Mouse (Mus musculus) C2C12 (cell line): ENCODE data around the gene Flad1. TPM values are rescaled to one million over a fixed set of nuclear protein-coding genes. Genes with fewer than 3 reads are reported as not detected.
A peak's percentile ranks its signal among the peaks of the same experiment; 100 is the strongest.
"Not testable (repeated sequence)": the region's sequence is repeated elsewhere in the genome, so short reads cannot be mapped to it uniquely, and the experiment has no call there.

Source experiments
- H3K27me3 ChIP-seq: one replicate; pipeline ENCODE4 v1.6.1; 2011; ENCODE audit not compliant: control insufficient read depth, insufficient read depth, insufficient read length
- H3K36me3 ChIP-seq: one replicate; pipeline ENCODE4 v1.6.1; 2011; ENCODE audit not compliant: control insufficient read depth, insufficient read depth
- H3K4me3 ChIP-seq: one replicate; pipeline ENCODE4 v1.5.1; 2011; ENCODE audit warnings: mild to moderate bottlenecking, control low read depth; ENCODE audit not compliant: poor library complexity, insufficient read depth, severe bottlenecking
- H3K79me2 ChIP-seq: one replicate; pipeline ENCODE4 v1.6.1; 2011; ENCODE audit not compliant: control insufficient read depth, insufficient read depth
- H3K79me3 ChIP-seq: one replicate; pipeline ENCODE4 v1.6.1; 2011; ENCODE audit warnings: low read depth, control low read depth
- H3ac ChIP-seq: one replicate; pipeline ENCODE3; 2011; ENCODE audit warnings: low read depth; ENCODE audit not compliant: control insufficient read depth, insufficient read length
- CEBPB ChIP-seq: IDR thresholded peaks from one replicate; pipeline ENCODE4 v1.6.1; 2011; ENCODE audit warnings: low read depth, mild to moderate bottlenecking, control low read depth, moderate library complexity
- CTCF ChIP-seq: IDR thresholded peaks from one replicate; pipeline ENCODE4 v1.5.1; 2011; ENCODE audit not compliant: control insufficient read depth, insufficient read depth, insufficient read length
- FOSL1 ChIP-seq: IDR thresholded peaks from one replicate; pipeline ENCODE4 v1.8.0; 2011; ENCODE audit warnings: mild to moderate bottlenecking, low read length; ENCODE audit not compliant: poor library complexity, insufficient read depth, severe bottlenecking
- MAX ChIP-seq: IDR thresholded peaks from one replicate; pipeline ENCODE4 v1.6.1; 2011; ENCODE audit warnings: mild to moderate bottlenecking, control low read depth
- MYOD1 ChIP-seq: IDR thresholded peaks from one replicate; pipeline ENCODE4 v1.6.1; 2011; ENCODE audit warnings: low read depth; ENCODE audit not compliant: control insufficient read depth, insufficient read length
- MYOG ChIP-seq: IDR thresholded peaks from one replicate; pipeline ENCODE4 v1.6.1; 2011; ENCODE audit not compliant: control insufficient read depth, insufficient read length; ENCODE audit errors: extremely low read depth
- USF1 ChIP-seq: IDR thresholded peaks from one replicate; pipeline ENCODE4 v1.6.1; 2011; ENCODE audit warnings: low read depth, mild to moderate bottlenecking, control low read depth, moderate library complexity
- polyA plus RNA-seq: library from polyadenylated mRNA; unstranded; fragments of >200 nt; fragmentation: generic; extraction: Trizol; gene quantifications from one replicate; pipeline ENCODE4 v1.2.1, GENCODE M21; 2012; ENCODE audit warnings: missing spikeins

The Flad1 gene
- polyA plus RNA-seq, 1 experiment: 11.0 TPM

DNA sequence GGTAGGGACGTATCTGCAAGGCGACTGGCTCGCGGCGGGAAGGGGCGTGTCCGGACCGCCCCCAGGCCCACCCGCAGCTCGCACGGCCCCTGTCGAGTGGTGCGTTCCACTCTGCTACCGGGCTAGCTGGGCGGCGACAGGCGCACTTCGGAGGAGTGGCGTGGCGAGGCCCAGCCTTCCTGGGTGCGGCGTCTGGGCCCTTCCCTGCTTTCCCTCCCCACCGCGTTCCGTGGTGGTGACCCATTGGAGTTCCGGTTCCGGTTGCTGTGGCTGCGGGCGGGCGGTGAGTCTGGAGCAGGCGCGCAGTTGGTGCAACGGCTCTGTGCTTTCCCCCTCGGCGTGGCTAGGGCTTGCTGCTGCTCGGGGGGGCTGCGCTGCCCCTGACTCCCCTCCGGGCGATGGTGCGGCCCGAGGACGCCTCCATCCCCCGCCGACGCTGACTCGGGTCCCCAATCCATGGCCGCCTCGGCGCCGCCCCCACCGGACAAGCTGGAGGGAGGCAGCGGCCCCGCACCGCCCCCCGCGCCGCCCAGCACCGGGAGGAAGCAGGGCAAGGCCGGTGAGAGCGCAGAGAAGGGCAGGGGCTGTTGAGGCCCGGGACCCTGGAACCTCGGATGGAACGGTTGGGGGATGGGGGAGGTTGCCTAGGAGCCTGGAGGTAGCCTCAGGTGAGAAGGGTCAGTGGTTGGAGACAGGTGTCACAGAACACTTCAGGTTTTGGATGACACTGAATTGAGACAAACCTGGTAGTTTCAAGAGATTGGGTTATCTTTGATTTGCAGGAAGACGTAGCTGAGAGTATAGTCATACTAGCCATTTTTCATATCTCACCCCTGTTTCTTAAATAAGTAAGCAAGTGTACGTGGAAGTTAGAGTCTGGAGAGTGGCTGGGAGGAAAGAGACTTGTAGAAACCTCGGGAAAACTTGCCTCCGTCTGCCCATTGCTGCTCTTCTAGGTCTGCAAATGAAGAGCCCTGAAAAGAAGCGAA is 18.8 kb upstream of the Flad1 start, which contains the start of gene Pygo2:
Gene Pygo2 (plus strand): TSS at position 44 of the 989 bp plus-strand sequence.
- H3K27me3 ChIP-seq: no peaks in the 10 kb centered on the region
- H3K4me3 ChIP-seq: peak within 1 kb of the TSS; percentile 69
- peak within 1 kb of the TSS; percentile 94 for H3ac ChIP-seq
- peaks cover 48% of the 10 kb centered on the region for H3K79me2 ChIP-seq
- H3K36me3 ChIP-seq: peaks cover 49% of the 10 kb centered on the region
- H3K79me3 ChIP-seq: peaks cover 33% of the 10 kb centered on the region
- TF ChIP-seq MYOG (peak; percentile 14), CTCF (no peak)

DNA sequence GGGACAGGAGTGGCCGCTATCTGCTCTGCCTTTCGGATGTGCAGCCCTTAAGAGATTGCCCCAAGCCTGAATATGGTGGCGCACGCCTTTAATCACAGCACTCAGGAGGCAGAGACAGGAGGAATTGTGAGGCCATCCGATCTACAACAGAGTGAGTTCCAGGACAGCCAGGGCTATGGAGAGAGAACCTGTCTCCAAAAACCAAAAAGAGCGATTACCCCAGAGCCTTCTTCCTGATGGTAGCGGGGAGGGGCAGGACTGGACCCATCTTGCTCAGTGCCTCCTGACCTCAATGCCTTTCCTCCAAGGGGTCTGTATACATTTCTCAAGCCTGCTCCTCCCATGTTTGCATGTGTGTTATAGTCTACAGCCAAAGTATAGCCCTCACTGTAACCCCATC is 17.4 kb upstream of the Flad1 start:
- peaks cover 51% of the 10 kb centered on the region for H3K79me2 ChIP-seq
- peaks cover 59% of the 10 kb centered on the region for H3K36me3 ChIP-seq
- H3K27me3 ChIP-seq, H3ac ChIP-seq, H3K4me3 ChIP-seq: not testable (repeated sequence)
- peaks cover 33% of the 10 kb centered on the region for H3K79me3 ChIP-seq

DNA sequence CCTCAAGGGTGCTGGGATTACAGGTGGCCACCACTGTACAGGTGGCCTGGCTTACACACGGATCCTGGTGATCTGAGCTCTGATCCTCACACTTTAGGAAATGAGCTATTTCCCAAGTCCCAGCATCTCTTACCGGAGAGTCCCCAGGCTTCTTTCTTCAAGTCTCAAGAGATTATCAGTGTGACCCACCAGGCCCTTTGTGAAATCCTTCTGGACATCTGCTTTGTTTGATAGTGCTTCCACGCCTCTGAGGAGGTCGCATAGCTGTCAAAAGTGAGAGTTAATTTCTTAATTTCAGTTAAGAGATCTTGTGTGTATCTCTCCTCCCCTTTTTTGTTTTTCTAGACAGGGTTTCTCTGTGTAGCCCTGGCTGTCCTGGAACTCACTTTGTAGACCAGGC is 14.2 kb upstream of the Flad1 start:
- peaks cover 26% of the 10 kb centered on the region for H3K79me3 ChIP-seq
- H3K79me2 ChIP-seq: peaks cover 51% of the 10 kb centered on the region
- H3ac ChIP-seq: no peak overlapping the region
- TF ChIP-seq FOSL1 (no peak), USF1 (no peak), CEBPB (no peak), CTCF (no peak), MYOG (no peak), MYOD1 (no peak), MAX (no peak)
- H3K27me3 ChIP-seq: no peaks in the 10 kb centered on the region
- no peak overlapping the region for H3K4me3 ChIP-seq
- H3K36me3 ChIP-seq: peaks cover 55% of the 10 kb centered on the region

DNA sequence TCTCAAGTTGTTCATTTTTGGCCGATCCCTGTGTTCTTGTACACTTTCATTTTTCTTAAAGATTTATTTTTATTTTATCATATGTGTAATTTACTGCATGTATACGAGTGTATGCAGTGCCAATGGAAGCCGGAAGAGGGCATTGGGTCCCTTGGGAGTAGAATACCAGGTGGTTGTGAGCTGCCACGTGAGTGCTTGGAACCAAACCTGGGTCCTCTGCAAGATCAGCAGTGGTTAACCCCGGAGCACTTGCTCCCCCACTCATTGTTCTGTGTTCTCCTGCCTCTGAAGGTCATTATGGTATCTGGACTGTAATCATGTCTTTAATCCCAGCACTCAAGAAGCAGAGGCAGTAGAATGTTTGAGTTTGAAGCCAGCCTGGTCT is 13.5 kb upstream of the Flad1 start:
- Histone ChIP-seq H3ac (no peak overlapping the region), H3K79me2 (peaks cover 52% of the 10 kb centered on the region), H3K36me3 (peaks cover 55% of the 10 kb centered on the region), H3K4me3 (no peak overlapping the region), H3K27me3 (no peaks in the 10 kb centered on the region), H3K79me3 (peaks cover 27% of the 10 kb centered on the region)
- TF ChIP-seq MAX: no peak
- no peak for TF ChIP-seq CTCF
- TF ChIP-seq MYOD1: no peak
- TF ChIP-seq MYOG: no peak
- no peak for TF ChIP-seq USF1
- TF ChIP-seq FOSL1: no peak
- TF ChIP-seq CEBPB: no peak

DNA sequence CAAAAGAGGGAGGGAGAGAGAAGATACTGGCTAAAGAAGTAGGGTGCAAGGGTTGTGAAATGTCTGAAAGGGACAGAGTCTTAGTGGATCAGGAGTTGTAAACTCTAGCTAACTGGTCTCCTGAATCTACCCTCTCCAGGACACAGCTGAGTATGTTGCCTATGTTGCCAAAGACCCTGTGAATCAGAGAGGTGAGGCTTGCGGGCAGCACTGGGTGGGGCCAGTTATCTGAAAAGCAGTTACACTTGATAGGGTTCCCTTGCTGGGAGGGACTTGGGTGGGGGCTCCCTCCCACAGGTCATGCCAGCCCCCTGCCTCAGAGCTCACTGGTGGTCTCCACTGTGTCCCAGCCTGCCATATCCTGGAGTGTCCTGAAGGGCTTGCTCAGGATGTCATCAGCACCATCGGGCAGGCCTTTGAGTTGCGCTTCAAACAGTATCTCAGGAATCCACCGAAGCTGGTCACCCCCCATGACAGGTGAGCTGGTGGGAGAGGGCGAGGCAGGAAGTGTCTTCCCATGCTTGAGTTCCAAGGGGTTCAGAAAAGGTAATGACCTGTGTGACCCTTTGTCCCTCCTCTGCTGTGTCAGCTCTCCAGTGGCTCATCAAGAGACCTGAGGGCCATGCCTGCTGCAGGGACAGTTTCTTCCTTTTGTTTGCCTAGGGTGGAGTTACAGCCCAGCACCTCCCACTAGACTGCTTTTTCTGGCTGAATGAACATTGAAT is 12.9 kb upstream of the Flad1 start:
- H3K4me3 ChIP-seq: no peak overlapping the region
- H3K79me2 ChIP-seq: peaks cover 57% of the 10 kb centered on the region
- no peaks in the 10 kb centered on the region for H3K27me3 ChIP-seq
- no peak for TF ChIP-seq CTCF
- H3ac ChIP-seq: no peak overlapping the region
- H3K36me3 ChIP-seq: peaks cover 55% of the 10 kb centered on the region
- peaks cover 27% of the 10 kb centered on the region for H3K79me3 ChIP-seq

GRCm38 (mm10) chr3:89422556-89423205 is 11.0 kb upstream of the Flad1 start:
- H3K79me2 ChIP-seq: peaks cover 66% of the 10 kb centered on the region
- peaks cover 48% of the 10 kb centered on the region for H3K36me3 ChIP-seq
- H3K4me3 ChIP-seq: peak overlapping the region; percentile 28
- H3K79me3 ChIP-seq: peaks cover 31% of the 10 kb centered on the region
- no peaks in the 10 kb centered on the region for H3K27me3 ChIP-seq
- TF ChIP-seq MAX (no peak), MYOD1 (no peak), MYOG (no peak), USF1 (no peak), FOSL1 (no peak), CEBPB (no peak), CTCF (no peak)
- H3ac ChIP-seq: no peak overlapping the region
